Mouse (Mus musculus) erythroblast, embryonic 14.5 days (primary cell): ENCODE measurements around the gene Rab3a.

Experiments
- GATA1 ChIP-seq: IDR thresholded peaks from 2 replicates; pipeline ENCODE4 v1.6.1; 2012; ENCODE audit warnings: low read length, inconsistent platforms, mixed read lengths
- TAL1 ChIP-seq: IDR thresholded peaks from 3 replicates; pipeline ENCODE4 v1.6.1; 2012; ENCODE audit warnings: low read length, inconsistent platforms, mixed read lengths

DNA sequence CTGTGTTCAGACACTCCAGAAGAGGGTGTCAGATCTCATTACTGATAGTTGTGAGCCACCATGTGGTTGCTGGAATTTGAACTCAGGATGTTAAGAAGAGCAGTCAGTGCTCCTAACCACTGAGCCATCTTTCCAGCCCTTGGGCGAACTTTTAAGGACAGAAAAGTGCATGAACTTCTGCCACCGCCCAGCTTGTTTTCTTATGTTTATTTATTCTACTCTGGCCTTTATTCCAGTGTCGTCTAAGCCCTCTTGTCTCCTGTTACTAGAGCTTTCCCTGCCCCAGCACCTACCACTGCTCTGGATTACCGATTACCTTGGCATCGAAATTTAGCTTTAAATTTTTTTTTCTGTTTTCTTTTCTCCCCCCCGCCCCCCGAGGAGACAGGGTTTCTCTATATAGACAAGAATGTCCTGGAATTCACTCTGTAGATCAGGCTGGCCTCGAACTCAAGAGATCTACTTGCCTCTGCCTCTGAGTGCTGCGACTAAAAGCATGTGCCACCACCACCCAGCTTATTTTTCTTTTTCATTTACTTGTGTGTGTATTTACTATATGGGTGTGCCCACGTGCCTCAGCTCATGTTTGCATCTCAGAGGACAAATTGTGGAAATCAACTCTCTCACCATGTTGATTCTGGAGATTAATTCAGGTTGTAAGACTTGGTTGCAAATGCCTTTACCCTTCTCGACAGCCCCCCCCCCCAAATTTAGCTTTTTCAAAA is 48.5 kb downstream of the Rab3a start:
- no peak for TF ChIP-seq GATA1
- no peak for TF ChIP-seq TAL1
